8 mouse cellular contexts compared by ENCODE assay signal in the genomic region with DNA sequence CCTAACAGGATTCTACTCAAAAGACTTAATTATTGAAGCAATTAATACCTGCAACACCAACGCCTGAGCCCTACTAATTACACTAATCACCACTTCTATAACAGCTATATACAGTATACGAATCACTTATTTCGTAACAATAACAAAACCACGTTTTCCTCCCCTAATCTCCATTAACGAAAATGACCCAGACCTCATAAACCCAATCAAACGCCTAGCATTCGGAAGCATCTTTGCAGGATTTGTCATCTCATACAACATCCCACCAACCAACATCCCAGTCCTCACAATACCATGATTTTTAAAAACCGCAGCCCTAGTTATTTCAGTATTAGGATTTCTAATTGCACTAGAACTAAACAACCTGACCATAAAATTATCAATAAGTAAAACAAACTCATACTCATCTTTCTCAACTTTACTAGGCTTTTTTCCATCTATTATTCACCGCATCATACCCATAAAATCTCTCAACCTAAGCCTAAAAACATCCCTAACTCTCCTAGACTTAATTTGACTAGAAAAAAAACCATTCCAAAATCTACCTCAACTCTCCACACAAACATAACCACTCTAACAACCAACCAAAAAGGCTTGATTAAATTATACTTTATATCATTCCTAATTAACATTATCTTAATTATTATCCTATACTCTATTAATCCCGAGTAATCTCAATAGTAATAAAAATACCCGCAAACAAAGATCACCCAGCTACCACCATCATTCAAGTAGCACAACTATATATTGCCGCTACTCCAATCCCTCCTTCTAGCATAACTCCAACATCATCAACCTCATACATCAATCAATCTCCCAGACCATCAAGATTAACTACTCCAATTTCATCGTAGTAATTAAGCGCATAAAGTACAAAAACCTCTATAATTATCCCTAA.
DNase-seq lines count a peak whose midpoint lies in the region; ATAC-seq lines count a peak whose summit lies in the region.

No protein-coding gene starts in this region.

- H3K9ac ChIP-seq in midbrain, embryonic 11.5 days (ENCODE audit: low read length), result no peak overlapping the region
- H3K9ac ChIP-seq in limb, embryonic 13.5 days, result no peak overlapping the region
- H3K9ac ChIP-seq in stomach, embryonic 15.5 days, result no peak overlapping the region

- H3K27me3 ChIP-seq in midbrain, embryonic 11.5 days (ENCODE audit: control insufficient read depth, insufficient read depth, low read length), result no peaks in the 10 kb centered on the region
- no peaks in the 10 kb centered on the region for H3K27me3 ChIP-seq in midbrain, embryonic 10.5 days (ENCODE audit: low read depth, poor library complexity, severe bottlenecking)
- H3K27me3 ChIP-seq in limb, embryonic 13.5 days, result no peaks in the 10 kb centered on the region
- no peaks in the 10 kb centered on the region for H3K27me3 ChIP-seq in stomach, embryonic 15.5 days (replicated peaks)

- no peak overlapping the region for H3K4me2 ChIP-seq in midbrain, embryonic 11.5 days
- H3K4me2 ChIP-seq in limb, embryonic 13.5 days (replicated peaks), result no peak overlapping the region
- H3K4me2 ChIP-seq in stomach, embryonic 15.5 days, result no peak overlapping the region

- DNase-seq in cerebellum, postnatal 4 days (ENCODE audit: low spot score in 2 of 2), result no peak
- DNase-seq in midbrain, embryonic 11.5 days (ENCODE audit: low spot score, missing footprints), result no peak
- DNase-seq in midbrain, embryonic 10.5 days (ENCODE audit: low spot score), result no peak
- DNase-seq in right cerebral cortex, postnatal 25 days, result no peak
- DNase-seq in gastrocnemius, postnatal 4 days (ENCODE audit: low spot score in 2 of 2), result no peak

- no peaks in the 10 kb centered on the region for H3K9me3 ChIP-seq in midbrain, embryonic 11.5 days (ENCODE audit: control insufficient read depth, low read length)
- H3K9me3 ChIP-seq in midbrain, embryonic 10.5 days (replicated peaks), result no peaks in the 10 kb centered on the region
- H3K9me3 ChIP-seq in limb, embryonic 13.5 days, result no peaks in the 10 kb centered on the region
- no peaks in the 10 kb centered on the region for H3K9me3 ChIP-seq in stomach, embryonic 15.5 days

- H3K36me3 ChIP-seq in midbrain, embryonic 11.5 days (ENCODE audit: control insufficient read depth, insufficient read depth, low read length), result no peaks in the 10 kb centered on the region
- no peaks in the 10 kb centered on the region for H3K36me3 ChIP-seq in midbrain, embryonic 10.5 days
- H3K36me3 ChIP-seq in limb, embryonic 13.5 days, result no peaks in the 10 kb centered on the region
- H3K36me3 ChIP-seq in stomach, embryonic 15.5 days, result no peaks in the 10 kb centered on the region

- 91% methylated on average over 14 of the region's 14 CpGs for WGBS in midbrain, embryonic 11.5 days
- WGBS in midbrain, embryonic 10.5 days, result 91% methylated on average over 14 of the region's 14 CpGs
- WGBS in limb, embryonic 13.5 days, result 87% methylated on average over 14 of the region's 14 CpGs
- 91% methylated on average over 14 of the region's 14 CpGs for WGBS in stomach, embryonic 15.5 days

- H3K4me3 ChIP-seq in midbrain, embryonic 11.5 days (ENCODE audit: low read depth, low read length), result no peak overlapping the region
- H3K4me3 ChIP-seq in midbrain, embryonic 10.5 days, result no peak overlapping the region
- H3K4me3 ChIP-seq in limb, embryonic 13.5 days, result no peak overlapping the region
- no peak overlapping the region for H3K4me3 ChIP-seq in stomach, embryonic 15.5 days (replicated peaks)

- H3K4me1 ChIP-seq in midbrain, embryonic 11.5 days (ENCODE audit: control insufficient read depth, insufficient read depth, low read length), result no peaks in the 10 kb centered on the region
- H3K4me1 ChIP-seq in midbrain, embryonic 10.5 days, result no peaks in the 10 kb centered on the region
- no peaks in the 10 kb centered on the region for H3K4me1 ChIP-seq in limb, embryonic 13.5 days
- H3K4me1 ChIP-seq in stomach, embryonic 15.5 days, result no peaks in the 10 kb centered on the region

- H3K27ac ChIP-seq in midbrain, embryonic 11.5 days (ENCODE audit: low read depth, low read length), result no peak overlapping the region
- no peak overlapping the region for H3K27ac ChIP-seq in midbrain, embryonic 10.5 days (replicated peaks)
- H3K27ac ChIP-seq in limb, embryonic 13.5 days, result no peak overlapping the region
- H3K27ac ChIP-seq in stomach, embryonic 15.5 days, result no peak overlapping the region

- peak; percentile 99 for ATAC-seq in cerebellum, adult (ENCODE audit: insufficient number of reproducible peaks, low FRiP score, low TSS enrichment)
- peak; percentile 100 for ATAC-seq in midbrain, embryonic 11.5 days (ENCODE audit: low FRiP score)
- ATAC-seq in limb, embryonic 13.5 days (ENCODE audit: low FRiP score, low read depth), result peak; percentile 100
- ATAC-seq in stomach, embryonic 15.5 days (ENCODE audit: insufficient read depth, low FRiP score, low read depth), result peak; percentile 100
